Mouse (Mus musculus) kidney, embryonic 14.5 days (tissue): ENCODE measurements around the gene B4galt1. TPM values are rescaled to one million over a fixed set of nuclear protein-coding genes. Genes with fewer than 3 reads are reported as not detected.

Source experiments
- ATAC-seq: fragments of 200-750 bp; cut with Nextera tagmentation; 2 replicates; pipeline ENCODE4 v1.8.0; 2017; ENCODE audit warnings: moderate number of reproducible peaks, mild to moderate bottlenecking, moderate TSS enrichment, moderate library complexity; ENCODE audit not compliant: low FRiP score, low TSS enrichment
- H3K27ac ChIP-seq: fragments of 300-500 bp; sonication (generic); 2 replicates; pipeline ENCODE4 v1.5.1; 2014; ENCODE audit warnings: low read depth, mild to moderate bottlenecking, low read length, moderate library complexity, mixed read lengths
- H3K27me3 ChIP-seq: fragments of 300-500 bp; sonication (generic); 2 replicates; pipeline ENCODE4 v1.6.1; 2014; ENCODE audit warnings: mild to moderate bottlenecking, low read length; ENCODE audit not compliant: control insufficient read depth, insufficient read depth
- H3K36me3 ChIP-seq: fragments of 300-500 bp; sonication (generic); 2 replicates; pipeline ENCODE4 v1.6.1; 2014; ENCODE audit warnings: low read length, mixed read lengths; ENCODE audit not compliant: control insufficient read depth, insufficient read depth
- H3K4me1 ChIP-seq: fragments of 300-500 bp; sonication (generic); 2 replicates; pipeline ENCODE4 v1.6.1; 2014; ENCODE audit warnings: low read length, mixed read lengths; ENCODE audit not compliant: control insufficient read depth, insufficient read depth
- H3K4me2 ChIP-seq: fragments of 300-500 bp; sonication (generic); replicated peaks from 2 replicates; pipeline ENCODE4 v1.6.1; 2014; ENCODE audit warnings: low read depth, mild to moderate bottlenecking, low read length
- H3K4me3 ChIP-seq: fragments of 300-500 bp; sonication (generic); 2 replicates; pipeline ENCODE4 v1.5.1; 2014; ENCODE audit warnings: mild to moderate bottlenecking, low read length
- H3K9ac ChIP-seq: fragments of 300-500 bp; sonication (generic); 2 replicates; pipeline ENCODE4 v1.6.1; 2014; ENCODE audit warnings: low read depth, mild to moderate bottlenecking, low read length, moderate library complexity
- H3K9me3 ChIP-seq: fragments of 300-500 bp; sonication (generic); 2 replicates; pipeline ENCODE4 v1.6.1; 2016; ENCODE audit warnings: low read length; ENCODE audit not compliant: control insufficient read depth
- WGBS: fragments of 180-500 bp; shearing (Covaris S2); extraction: QIAGEN DNeasy Blood & Tissue Kit; methylation state at CpG from one replicate; pipeline ENCODE4 v1.1.7; 2014; 5-methylcytosine and 5-hydroxymethylcytosine counted together
- polyA plus RNA-seq: library from polyadenylated mRNA; unstranded; fragments of >200 nt; fragmentation: Nextera tagmentation; extraction: Ambion mirVana; gene quantifications from 2 replicates; pipeline ENCODE4 v1.2.1, GENCODE M21; 2014

Gene B4galt1
- polyA plus RNA-seq, 1 experiment from 2014 or later: 45.8 TPM

DNA sequence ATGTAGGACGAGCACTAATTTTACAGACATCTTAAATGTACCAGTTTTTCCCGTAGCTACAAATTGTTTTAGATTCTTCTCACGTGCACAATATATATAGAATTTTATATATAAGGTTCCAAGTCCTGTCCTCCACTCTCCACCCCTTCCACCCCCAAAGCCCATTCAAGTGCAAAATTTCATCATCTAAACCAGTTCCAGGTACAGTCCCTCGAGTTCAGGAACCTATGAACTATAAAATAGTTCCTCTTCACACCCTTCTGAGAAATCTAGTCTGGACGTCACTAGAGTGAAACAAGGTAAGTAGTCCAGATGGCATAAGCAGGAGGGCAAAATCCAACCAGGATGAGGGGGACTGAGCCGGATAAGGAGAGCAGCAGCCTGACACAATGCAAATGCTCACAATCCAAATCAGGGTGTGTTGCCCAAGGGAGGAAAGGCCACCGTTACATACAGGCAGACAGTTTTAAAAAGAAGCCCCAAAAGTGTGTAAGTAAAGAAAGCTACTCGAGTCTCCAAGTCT lies 4.1 kb upstream of the B4galt1 start:
- no peak for ATAC-seq
- H3K27ac ChIP-seq: no peak overlapping the region
- no peak overlapping the region for H3K9ac ChIP-seq
- H3K4me1 ChIP-seq: peaks cover 6% of the 10 kb centered on the region
- no peaks in the 10 kb centered on the region for H3K27me3 ChIP-seq
- no peak overlapping the region for H3K4me3 ChIP-seq
- H3K9me3 ChIP-seq: no peaks in the 10 kb centered on the region
- WGBS: 76% methylated on average over 8 of the region's 8 CpGs
- H3K4me2 ChIP-seq: no peak overlapping the region
- no peaks in the 10 kb centered on the region for H3K36me3 ChIP-seq

DNA sequence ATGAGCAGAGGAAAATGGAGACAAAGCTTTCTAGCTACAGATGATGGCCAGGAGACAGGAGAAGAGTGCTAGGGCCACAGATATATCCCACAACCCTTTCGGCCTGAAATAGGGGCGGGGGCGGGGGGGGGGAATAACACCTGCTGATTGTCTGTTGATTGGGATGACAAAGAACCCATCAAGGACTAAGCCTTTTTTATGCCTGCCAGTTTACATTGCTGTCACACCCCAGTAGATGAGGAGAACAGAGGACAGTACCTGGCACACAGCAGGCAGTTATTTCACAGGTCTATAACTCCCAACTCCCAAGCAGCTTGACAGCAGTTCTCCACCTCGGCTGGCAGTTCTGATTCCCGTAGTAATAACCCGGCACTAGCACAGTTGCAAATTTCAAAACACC lies 2.8 kb upstream of the B4galt1 start:
- Histone ChIP-seq H3K4me1 (peaks cover 15% of the 10 kb centered on the region), H3K9ac (no peak overlapping the region), H3K4me3 (no peak overlapping the region), H3K36me3 (no peaks in the 10 kb centered on the region), H3K27ac (no peak overlapping the region), H3K9me3 (no peaks in the 10 kb centered on the region), H3K27me3 (no peaks in the 10 kb centered on the region), H3K4me2 (no peak overlapping the region)
- no peak for ATAC-seq
- WGBS: 53% methylated on average over 6 of the region's 6 CpGs

DNA sequence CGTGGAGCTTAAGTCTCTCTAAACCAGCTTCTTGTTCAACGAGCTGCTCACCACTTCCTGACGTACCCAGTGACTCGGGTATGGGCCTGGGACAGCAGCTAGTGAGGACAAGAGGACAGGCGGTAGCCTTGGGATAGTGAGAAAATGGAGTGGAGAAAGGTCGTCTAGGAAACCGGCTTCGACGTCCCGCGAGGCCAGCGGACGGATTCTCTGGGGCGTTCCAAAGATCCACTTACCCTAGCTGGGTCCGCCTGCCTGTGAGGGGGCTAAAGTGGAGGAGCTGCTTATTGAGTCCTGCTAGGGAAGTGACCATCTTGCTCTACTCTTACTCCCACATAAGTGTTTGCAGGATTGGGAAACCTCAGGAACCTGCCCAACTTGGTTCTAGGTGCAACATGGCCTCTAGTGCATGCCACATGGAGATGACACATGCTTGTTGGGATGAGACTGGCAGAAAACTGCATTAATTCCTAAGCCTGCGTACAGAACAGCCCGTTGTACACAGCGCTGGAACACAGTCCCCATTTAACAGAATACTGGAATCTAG lies 655 bp upstream of the B4galt1 start:
- Histone ChIP-seq H3K4me2 (peak overlapping the region; percentile 57), H3K36me3 (no peaks in the 10 kb centered on the region), H3K27ac (peak overlapping the region; percentile 90), H3K9ac (peak overlapping the region; percentile 58), H3K4me1 (peaks cover 30% of the 10 kb centered on the region), H3K4me3 (peak overlapping the region; percentile 84), H3K9me3 (no peaks in the 10 kb centered on the region), H3K27me3 (no peaks in the 10 kb centered on the region)
- ATAC-seq: no peak; the same call in 1 of the 2 replicates
- WGBS: 14% methylated on average over 18 of the region's 18 CpGs

DNA sequence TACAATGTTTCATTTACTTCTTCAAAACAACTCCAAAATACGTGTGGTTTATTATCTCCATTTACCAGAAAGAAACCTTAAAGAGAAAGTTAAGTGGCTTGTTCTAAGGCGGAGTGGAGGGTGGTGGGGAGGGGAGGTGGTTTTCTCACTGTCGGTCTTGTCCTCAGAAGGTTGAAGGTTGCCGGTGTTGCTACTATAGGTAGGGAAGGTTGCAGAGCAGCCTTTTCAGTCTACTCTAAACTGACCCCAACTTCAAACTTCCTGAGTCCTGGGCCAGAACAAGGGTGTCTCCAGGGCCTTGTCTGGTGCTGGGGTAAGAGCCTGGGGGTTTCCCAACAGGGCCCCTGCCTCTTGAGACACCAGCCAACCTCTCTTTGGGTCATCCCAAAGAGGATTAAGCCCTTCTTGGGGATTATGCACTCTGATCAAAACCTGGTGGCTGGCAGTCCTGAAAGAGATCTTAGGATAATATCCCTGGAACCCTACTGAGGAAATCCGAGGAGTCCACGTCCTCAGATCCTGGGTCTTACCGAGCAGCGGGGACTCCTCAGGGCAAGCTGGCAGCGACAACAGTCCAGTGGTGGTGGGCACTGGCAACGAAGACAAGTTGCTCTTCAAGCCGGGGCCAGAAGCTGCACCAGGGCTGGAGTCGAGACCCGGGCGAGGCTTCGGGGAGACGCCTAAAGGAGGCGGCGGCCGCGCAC lies 792 bp downstream of the B4galt1 start:
- Histone ChIP-seq H3K9ac (peak overlapping the region; percentile 89), H3K4me3 (peak overlapping the region; percentile 84), H3K9me3 (no peaks in the 10 kb centered on the region), H3K4me2 (peak overlapping the region; percentile 88), H3K27me3 (no peaks in the 10 kb centered on the region), H3K4me1 (peaks cover 30% of the 10 kb centered on the region), H3K27ac (peak overlapping the region; percentile 94), H3K36me3 (no peaks in the 10 kb centered on the region)
- under 1% methylated on average over 20 of the region's 20 CpGs for WGBS
- ATAC-seq: no peak

DNA sequence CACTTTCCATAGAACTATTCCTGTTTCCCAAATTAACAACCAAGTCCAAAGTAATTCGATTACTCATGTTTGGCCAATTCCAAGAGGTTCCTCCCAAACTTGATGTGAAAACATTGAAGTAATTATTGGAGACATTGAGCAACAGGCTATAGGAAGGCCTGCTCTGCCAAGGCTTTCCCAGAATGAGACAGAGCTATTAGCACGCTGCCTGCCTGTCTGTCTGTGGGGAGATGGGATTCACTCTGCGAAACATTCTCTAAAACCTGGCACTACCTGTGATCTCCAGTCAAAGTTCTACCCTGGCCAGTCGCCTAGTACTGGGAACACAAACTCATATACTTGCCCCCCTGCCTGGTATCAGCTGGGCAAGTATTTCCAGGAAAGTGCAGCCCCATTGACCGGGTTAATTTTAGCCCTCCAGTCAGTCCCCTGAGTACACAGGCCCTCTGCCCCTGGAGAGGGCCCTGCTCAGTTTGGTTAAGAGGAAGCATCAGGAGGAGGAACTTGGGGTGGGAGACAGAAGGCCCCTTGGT lies 1.5 kb downstream of the B4galt1 start:
- Histone ChIP-seq H3K9me3 (no peaks in the 10 kb centered on the region), H3K9ac (peak overlapping the region; percentile 89), H3K4me3 (peak overlapping the region; percentile 84), H3K4me1 (peaks cover 34% of the 10 kb centered on the region), H3K27ac (peak overlapping the region; percentile 94; the same call in 1 of the 2 replicates), H3K27me3 (no peaks in the 10 kb centered on the region), H3K4me2 (peak overlapping the region; percentile 88), H3K36me3 (no peaks in the 10 kb centered on the region)
- ATAC-seq: no peak
- WGBS: 24% methylated on average over 5 of the region's 5 CpGs

DNA sequence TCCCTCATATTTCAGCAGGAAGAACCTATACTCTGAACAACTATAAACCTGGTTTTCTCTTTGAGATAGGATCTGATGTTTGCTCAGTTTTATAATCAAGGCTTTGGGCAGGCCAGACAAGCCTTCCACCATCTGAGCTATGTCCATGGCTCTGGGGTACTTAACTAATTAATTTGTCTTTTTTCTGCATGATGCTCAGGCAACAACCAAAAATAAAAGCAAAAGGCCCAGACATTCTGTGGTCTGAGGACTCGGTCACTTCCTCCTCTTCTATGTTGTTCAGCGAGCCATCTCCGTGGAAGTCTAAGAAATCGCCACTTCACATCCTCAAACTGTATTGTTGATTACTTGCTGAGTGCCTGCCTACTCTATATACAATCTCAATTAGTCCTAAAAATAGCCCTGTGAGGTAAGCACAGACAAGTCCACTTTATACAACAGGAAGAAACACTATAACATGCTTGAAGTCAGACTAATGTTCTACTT lies 2.0 kb downstream of the B4galt1 start:
- Histone ChIP-seq H3K4me3 (peak overlapping the region; percentile 84), H3K27ac (peak overlapping the region; percentile 65; the same call in 1 of the 2 replicates), H3K9ac (peak overlapping the region; percentile 89; the same call in 1 of the 2 replicates), H3K36me3 (no peaks in the 10 kb centered on the region), H3K4me2 (peak overlapping the region; percentile 88), H3K27me3 (no peaks in the 10 kb centered on the region), H3K9me3 (no peaks in the 10 kb centered on the region), H3K4me1 (peaks cover 38% of the 10 kb centered on the region)
- ATAC-seq: no peak
- WGBS: 46% methylated on average over 4 of the region's 4 CpGs

DNA sequence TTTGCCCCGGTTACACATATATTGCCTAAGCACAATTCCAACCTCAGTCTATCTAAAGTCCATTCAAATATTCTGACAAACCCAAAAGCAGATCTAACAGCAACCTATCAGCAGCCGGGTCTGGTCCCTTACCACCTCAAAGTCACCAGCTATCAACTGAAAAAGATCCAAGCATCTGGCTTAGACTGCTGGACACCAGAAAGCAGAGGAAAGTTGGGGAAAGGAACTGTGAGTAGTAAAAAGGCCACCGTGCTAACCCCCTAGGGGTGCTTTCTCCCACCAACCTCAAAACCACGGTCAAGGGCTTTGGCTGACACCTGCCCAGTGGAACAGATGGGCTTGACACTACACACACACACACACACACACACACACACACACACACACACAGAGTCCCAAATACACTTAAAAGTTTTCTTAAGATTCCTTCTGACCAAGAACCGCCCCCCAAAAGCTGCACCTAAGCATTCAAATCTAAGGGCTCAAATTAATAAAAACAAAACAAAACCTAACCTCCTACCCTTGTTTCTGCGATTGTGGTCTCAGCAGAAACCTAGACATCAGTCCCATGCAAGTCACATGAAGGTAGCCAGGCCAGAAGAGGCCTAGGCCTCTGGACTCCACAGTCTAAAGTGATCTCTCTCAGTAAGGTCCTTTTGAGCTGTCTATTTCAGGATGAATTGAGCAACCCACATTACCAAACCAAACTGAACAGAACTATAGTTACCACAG lies 2.6 kb downstream of the B4galt1 start:
- peak overlapping the region; percentile 89; the same call in 1 of the 2 replicates for H3K9ac ChIP-seq

DNA sequence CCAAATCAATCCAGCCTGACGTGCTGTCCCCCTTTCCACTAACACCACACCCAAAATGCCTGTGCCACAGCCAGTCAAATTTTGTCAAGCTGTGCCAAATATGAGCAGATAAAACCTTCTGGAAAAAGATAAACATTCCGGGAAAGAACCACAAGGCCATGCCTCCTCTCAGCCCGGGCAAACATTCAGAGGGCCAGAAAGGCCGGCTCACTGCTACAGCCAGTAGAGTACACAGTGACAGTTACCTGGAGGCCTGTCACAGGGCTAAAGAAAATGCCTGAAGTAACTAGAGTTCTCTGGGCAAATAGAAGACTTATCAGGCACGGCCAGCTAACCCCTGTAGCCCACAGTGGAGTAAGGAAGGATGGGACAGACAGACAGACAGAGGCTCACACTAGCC lies 3.2 kb downstream of the B4galt1 start:
- Histone ChIP-seq H3K4me1 (peaks cover 50% of the 10 kb centered on the region), H3K4me3 (peak overlapping the region; percentile 84; the same call in 1 of the 2 replicates), H3K9ac (peak overlapping the region; percentile 89; the same call in 1 of the 2 replicates), H3K4me2 (peak overlapping the region; percentile 88), H3K27me3 (no peaks in the 10 kb centered on the region), H3K9me3 (no peaks in the 10 kb centered on the region), H3K36me3 (no peaks in the 10 kb centered on the region), H3K27ac (no peak overlapping the region)
- ATAC-seq: no peak
- 70% methylated on average over 5 of the region's 5 CpGs for WGBS

More for the DNA sequence above, 2.6 kb downstream of the B4galt1 start:
- Histone ChIP-seq H3K4me2 (peak overlapping the region; percentile 88), H3K27ac (peak overlapping the region; percentile 65; the same call in 1 of the 2 replicates), H3K4me3 (peak overlapping the region; percentile 84), H3K27me3 (no peaks in the 10 kb centered on the region), H3K4me1 (peaks cover 44% of the 10 kb centered on the region), H3K9me3 (no peaks in the 10 kb centered on the region), H3K36me3 (no peaks in the 10 kb centered on the region)
- no peak for ATAC-seq
- WGBS: 73% methylated on average over 6 of the region's 6 CpGs
